In genomic region chr7:123461316-123461715, GRCm38 (mm10) we compare ENCODE assay signal across 16 mouse cellular contexts. TPM values are rescaled to one million over a fixed set of nuclear protein-coding genes. Genes with fewer than 3 reads are reported as not detected.
"Had no signal": no experiment of that assay in that cellular context is flagged by ENCODE, and none has a peak within 500 bp of the region (broad histone marks: within the 10 kb centered on the region; RNA-seq: fewer than 3 reads in every experiment).

No protein-coding gene starts in this region.

- DNase-seq: right cerebral cortex, postnatal 14 days; thymus, adult 18-20 months; thymus, postnatal 25 days had no signal

- H3K4me3 ChIP-seq: kidney, embryonic 15.5 days; left cerebral cortex, adult 2 months; limb, embryonic 10.5 days; midbrain, embryonic 13.5 days; stomach, embryonic 15.5 days had no signal

- H3K27ac ChIP-seq: kidney, embryonic 15.5 days; left cerebral cortex, adult 2 months; limb, embryonic 10.5 days; midbrain, embryonic 13.5 days; stomach, embryonic 15.5 days had no signal

- ATAC-seq: midbrain, embryonic 13.5 days had no signal

- H3K4me2 ChIP-seq: kidney, embryonic 15.5 days; midbrain, embryonic 13.5 days; stomach, embryonic 15.5 days had no signal

- H3K9ac ChIP-seq: kidney, embryonic 15.5 days; midbrain, embryonic 13.5 days; stomach, embryonic 15.5 days had no signal

- H3K27me3 ChIP-seq: midbrain, embryonic 13.5 days; stomach, embryonic 15.5 days had no signal

- H3K36me3 ChIP-seq: kidney, embryonic 15.5 days; limb, embryonic 10.5 days; midbrain, embryonic 13.5 days; stomach, embryonic 15.5 days had no signal

- H3K4me1 ChIP-seq: kidney, embryonic 15.5 days; limb, embryonic 10.5 days; midbrain, embryonic 13.5 days; stomach, embryonic 15.5 days had no signal

- H3K9me3 ChIP-seq: kidney, embryonic 15.5 days; limb, embryonic 10.5 days; midbrain, embryonic 13.5 days; stomach, embryonic 15.5 days had no signal

RNA-seq across cellular contexts. Expression of gene Aqp8, which starts 0.8 kb away (rescaled TPM):
- total RNA-seq: layer of hippocampus, adult 8-10 months; layer of hippocampus, postnatal 14 days; left cerebral cortex, adult 2 months; left cerebral cortex, postnatal 14 days; megakaryocyte progenitor cell, adult 5-6 weeks; midbrain, postnatal 0 days had no signal
- polyA plus RNA-seq: large intestine, adult 2 months; lung, postnatal 0 days; midbrain, embryonic 13.5 days; midbrain, postnatal 0 days; neural tube, embryonic 14.5 days had no signal
